Mouse (Mus musculus) left cerebral cortex, postnatal 14 days (tissue): ENCODE measurements at regions not wholly inside any gene's neighbourhood (a gene's known extent, or its start where the extent isn't known, plus 50 kb on each side); places are given as distances from the start of the nearest gene placed in this dataset.

ENCODE experiments used
- DNase-seq, 2 experiments: peaks; one replicate each; pipeline ENCODE4 v3.0.0; 2021 to 2022; ENCODE audit warnings: low spot score in 2 of 2, mixed read lengths in 1 of 2
- intact Hi-C: fragments of 180-260 bp; cut with DNase I; formaldehyde crosslinking; loops from one replicate; pipeline ENCODE4 v1.15.1; 2025

DNA sequence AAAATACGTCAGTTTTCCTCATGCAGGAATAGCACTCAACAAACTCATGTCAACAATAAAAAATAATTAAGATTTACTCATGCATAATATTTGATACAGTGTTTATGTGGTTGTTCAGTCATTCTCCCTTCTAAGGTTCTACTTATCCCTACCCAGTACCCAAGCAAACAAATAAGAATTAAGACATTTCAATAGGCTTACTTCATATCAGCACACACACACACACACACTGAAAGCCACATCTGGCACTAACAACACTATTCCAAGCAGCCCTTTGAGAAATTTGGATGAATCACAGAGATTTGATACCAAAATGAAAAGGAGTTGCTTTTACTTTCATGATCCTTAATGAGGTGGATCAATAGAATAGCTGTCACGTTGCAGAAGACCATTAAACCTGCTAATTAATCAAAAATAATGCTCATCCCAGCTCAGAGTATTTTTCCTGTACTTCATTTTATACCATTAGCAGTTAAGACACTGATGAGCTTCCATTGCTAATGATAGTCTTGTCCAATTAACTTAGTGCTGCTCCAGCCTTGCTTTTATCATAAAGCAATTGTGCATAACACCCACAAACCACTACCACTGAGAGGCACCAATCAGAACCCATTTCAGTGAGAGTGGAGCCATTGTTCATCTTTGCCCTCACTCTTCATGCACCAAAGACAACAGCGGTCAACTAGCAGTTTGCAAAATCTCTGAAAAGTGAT lies 188.3 kb downstream of the Arl4a start:
- DNase-seq: no peak
- intact Hi-C loops: loop anchor here (5.0 kb wide), 1 partner anchor 168 kb away; no protein-coding TSS in a partner anchor

DNA sequence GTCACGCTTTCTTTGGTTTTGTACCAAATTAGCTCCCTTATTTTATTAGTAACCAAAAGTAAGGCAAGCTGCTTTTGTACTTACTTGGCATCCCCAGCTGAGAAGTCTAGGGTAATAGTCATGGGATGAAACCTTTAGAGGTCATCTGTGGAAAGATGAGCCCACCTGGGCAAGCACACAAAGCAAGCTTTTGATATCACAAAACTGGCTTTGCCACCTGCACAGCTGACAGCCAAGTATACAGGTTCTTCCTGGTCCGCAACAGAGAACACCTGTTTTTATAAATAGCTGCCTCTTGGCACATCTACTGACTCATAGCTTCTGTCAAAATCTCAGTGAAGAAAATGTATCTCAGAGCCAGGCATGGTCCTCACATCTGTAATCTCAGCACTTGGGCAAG lies 197.2 kb downstream of the Arl4a start:
- intact Hi-C loops: no loop called here
- no peak for DNase-seq

DNA sequence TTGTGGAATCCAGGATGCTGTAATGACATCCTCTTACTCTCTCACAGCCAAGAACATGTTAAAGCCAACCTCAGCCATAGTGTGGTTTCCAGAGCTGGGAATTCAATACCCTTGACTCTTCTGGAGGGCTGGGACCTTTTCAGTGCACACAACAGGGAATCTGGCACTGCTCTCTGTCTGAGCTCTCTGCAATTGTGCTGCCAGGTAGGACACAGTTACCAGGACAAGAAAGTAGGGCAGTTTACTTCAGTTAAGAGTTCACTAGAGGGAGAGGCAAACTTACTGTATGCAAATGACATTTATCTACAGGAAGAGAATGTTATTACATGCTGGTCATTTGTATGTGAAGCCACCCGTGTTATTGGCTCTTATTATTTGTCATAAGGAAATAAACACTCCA lies 197.6 kb downstream of the Arl4a start:
- intact Hi-C loops: no loop called here

DNA sequence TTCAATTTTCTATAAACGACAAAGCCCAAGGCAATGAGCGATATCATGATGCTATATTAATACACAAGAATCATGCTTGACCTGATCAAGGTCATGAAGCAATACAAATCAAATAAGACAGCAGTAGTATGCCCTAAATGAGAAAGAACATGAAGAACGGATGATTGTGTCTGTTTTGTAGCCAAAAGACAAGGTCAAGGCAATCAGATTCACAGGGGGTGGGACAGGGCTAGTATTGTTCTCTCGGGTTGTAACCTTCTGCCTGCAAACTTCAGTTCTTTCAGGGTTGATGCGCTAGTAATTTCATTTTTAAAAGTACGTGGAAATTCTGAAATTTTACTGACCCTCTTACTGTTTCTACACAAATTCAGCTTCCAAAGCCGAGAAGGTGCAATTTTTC lies 206.7 kb downstream of the Arl4a start:
- intact Hi-C loops: no loop called here
- no peak for DNase-seq

More for the DNA sequence above, 197.6 kb downstream of the Arl4a start:
- DNase-seq: no peak

DNA sequence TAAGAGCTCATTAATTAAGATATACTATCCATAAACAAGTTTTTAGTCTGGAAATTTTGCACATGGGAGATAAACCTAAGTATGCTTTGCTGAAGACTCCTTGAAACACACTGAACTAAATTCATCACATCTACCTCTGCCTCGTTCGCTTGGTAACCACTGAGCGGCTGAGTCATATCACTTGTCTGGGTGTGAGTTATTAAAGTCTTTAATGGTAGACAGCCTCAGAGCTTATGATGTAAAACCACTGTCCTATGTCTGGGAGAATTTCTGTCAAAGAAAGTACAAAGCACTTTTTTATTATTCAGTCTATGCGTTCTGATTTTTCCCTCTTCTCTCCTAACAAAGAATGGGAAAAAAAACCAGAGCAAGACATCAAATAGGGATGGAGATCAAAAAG lies 207.3 kb downstream of the Arl4a start:
- DNase-seq: no peak
- intact Hi-C loops: no loop called here

DNA sequence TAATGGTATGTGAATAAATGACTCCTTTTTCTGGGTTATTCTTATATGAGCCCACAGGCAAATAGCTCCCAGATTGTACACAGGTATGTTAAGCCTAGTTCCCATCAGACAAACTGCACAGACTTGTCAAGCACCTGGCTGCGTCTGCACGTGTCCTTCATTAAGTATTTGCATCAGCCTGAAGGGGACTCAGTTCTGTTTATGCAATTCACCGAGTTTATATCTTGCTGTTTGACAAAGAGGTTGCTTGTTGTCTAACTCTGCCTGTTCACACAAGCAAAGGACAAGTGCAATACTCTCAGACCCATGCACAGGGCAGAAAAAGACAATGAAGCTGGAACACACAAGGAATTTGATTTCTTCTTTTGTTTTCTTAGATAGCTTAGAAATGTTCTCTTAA lies 215.2 kb downstream of the Arl4a start:
- DNase-seq: no peak
- intact Hi-C loops: no loop called here

DNA sequence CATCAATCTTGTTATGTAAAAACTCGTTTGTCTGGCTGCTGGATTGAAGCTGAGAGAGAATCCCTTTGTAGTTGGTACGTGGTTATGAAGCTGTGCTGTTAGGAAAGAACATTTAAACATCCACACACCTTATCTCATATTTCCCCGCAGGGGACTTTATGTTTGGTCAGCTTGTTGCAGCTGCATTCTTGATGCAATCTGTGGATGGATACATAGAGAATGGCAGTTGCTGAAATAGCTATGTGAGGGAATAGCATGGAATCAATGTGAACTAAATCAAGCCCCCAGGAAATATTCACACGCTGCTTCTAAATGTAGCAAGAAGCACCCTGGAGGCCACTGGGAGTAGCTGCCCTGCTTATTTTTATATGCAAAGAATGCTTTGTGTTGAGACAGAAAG lies 236.3 kb downstream of the Arl4a start:
- DNase-seq: no peak
- intact Hi-C loops: no loop called here

DNA sequence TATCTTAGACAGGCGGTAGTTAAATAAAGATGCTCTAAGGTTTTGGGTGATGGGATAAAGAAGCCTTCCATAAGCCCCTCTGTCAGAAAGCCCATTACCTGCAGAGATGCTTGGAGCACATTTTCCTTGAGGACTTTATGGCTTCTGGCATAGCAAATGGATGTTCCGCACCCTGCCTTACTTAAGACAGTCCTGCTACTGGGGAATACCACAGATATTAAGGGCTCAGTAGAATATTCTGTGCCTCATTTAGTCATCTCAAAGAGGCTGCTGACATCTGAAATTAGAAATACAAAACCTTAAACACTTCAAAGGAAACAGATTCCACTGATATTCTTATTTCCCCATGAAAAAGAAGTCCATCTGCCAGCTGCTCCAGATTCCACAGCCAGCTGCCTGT lies 240.0 kb downstream of the Arl4a start:
- intact Hi-C loops: no loop called here
- DNase-seq: no peak

DNA sequence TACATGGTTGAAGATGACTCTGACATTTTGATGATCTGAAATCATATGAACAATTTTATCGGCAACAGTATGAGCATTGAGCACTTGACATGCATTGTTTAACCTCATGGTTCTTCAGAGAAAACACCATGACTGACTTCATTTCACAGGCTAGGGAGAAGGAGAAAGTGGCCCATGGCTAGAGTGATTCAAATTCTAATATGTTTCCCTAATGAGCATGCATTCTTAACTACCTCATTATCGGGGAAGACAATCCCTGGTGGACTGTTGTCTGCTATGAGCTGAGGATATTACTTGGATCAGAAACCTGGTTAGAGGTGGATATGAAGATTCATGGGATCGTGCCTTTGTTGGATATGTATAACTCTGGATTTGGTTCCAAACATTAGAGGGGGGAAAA lies 240.9 kb downstream of the Arl4a start:
- DNase-seq: no peak
- intact Hi-C loops: no loop called here

DNA sequence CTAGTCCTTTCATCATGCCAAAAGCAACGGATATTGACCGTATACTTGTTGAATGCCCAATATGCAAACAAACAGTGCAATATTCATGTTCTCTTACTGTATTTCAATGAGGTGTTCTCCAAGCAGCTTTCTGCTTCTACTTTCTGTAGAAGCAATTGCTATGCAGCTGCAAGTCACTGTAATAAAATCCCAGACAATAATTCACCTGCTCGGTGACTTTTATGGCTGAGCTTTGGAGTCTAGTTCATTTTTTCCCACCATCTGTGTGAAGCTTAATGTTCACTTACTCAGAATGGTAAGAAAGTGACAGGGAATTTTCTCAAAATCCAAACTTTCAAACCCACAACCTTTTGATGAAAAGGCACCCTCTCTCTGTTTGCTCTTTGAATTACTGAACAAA lies 252.8 kb downstream of the Arl4a start:
- DNase-seq: no peak
- intact Hi-C loops: no loop called here

DNA sequence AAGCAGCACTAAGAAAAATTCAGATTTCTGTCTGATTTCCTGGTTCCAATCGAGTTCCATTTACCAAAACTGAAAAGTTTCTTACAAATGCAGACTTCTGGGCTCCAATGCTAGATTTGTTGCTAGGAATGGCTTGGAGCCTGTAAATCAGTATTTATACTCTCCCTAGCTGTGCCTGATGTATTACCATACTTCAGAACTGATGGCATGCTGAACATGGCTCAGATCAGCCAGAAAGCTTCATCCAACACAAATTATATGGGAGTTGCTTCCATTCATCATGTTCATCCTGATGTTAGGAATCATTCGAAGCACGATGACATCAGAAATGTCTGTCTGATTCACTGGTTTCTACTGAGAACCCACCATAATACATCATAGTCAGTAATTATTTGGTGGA lies 253.3 kb downstream of the Arl4a start:
- intact Hi-C loops: no loop called here
- DNase-seq: no peak

DNA sequence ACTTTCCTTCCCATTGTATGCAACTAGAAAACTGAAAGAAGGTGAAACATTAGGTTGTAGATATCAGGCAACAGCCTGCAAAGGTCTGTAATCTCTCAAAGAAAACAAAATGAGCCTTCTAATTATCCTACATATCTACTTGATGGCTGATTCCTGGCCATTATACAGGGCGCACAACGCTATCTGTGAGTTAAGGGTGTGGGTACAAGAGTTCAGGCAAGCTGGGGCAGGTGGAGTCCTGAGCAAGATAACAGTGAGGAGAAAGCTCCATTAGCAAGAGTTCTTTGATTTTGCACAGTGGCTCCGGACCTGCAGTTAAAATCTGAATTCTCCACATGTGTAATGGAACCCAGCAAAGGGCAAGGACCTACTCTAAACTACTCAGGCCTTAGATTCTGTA lies 261.7 kb downstream of the Arl4a start:
- DNase-seq: no peak
- intact Hi-C loops: no loop called here

DNA sequence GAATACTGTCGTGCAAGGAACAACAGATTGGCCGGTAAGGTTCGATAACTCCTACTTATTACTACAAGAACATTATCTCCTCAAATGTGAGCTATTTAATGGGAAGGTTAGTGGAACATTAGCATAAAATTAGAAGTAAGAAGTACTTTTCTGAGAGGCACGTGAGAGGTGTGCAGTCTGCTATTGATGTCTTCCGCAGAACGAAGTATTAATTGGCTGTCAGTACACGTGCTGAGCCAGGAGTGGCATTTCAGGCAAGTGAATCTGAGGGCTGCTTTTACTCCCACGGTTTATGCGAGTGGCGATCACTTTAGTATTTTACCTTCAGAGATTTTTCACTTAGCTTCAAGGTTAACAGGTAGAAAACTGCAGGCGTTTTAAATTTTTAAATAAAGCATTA lies 270.8 kb downstream of the Arl4a start:
- intact Hi-C loops: no loop called here
- DNase-seq: no peak

DNA sequence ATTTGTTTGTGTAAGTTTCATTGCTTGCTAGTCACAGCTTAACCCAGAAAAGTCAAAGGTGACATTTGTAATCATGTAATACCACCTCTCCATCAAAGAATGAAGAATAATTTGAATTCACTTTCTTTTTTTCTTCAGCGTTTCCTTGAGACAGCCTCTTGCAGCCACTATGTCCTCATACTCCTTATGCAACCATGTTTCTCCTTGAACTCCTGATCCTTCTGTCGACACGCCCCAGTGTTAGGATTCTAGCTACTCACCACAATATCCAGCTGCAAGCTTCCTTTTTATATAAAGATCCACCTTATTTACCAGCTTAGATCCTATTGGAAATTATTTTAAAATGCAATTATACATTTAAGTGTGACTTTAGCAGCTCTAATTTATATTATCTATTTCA lies 274.3 kb downstream of the Arl4a start:
- intact Hi-C loops: no loop called here
- no peak for DNase-seq

DNA sequence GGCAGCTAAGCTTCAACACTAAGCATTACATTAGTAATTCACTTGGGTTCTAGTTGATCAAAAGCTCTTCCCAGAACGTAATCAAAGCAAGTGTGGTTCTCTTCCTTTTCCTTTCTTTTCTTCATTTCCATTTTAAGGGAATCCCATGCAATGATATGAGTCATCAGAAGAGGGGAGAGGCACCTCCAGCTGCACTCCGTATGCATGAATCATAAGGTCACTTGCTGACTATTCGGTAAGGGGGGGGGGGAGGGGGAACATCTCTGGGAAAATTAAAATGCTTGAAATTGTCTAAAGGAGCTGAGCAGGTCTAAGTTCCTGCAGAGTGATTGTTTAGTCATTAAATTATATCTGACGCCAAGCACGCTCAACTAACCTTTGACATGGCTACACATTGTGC lies 275.9 kb downstream of the Arl4a start:
- intact Hi-C loops: no loop called here
- no peak for DNase-seq

DNA sequence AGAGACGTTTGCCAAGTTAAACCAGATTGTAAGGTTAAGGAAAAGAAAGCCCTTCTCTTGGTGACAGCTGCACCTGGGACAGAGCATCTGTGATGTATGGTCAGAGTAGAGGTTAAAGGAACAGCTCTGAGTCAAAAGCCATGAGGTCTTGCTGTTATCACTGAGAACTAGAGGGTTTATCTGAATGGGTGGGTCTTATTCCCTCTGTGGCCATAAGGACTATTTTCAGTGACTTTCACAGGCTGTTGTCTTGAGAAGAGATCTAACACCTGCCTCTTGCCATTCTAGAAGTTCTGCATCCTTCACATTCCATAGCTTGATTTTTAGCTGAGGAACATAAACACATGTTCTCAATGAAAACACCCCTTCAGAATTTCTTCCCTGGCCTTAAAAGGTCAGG lies 276.5 kb downstream of the Arl4a start:
- intact Hi-C loops: no loop called here
- no peak for DNase-seq

DNA sequence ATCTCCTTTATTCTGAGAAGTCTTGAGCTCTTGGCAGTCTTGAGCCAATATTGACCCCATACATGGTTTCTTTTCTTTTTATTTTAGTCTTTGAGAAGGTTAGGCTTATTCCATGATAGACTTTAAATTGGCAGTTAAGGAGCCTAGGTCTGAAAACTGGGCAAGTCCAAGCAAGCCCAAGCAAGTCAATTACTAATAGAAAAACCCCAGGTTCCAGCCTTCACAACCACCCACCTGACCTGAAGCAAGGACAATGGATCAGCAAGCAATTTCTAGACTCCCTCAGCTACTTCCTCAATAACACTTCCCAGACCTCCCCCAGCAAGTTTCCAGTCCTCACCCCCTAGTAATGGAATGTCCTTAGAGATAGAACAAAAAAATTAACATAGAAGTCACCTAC lies 279.9 kb downstream of the Arl4a start:
- intact Hi-C loops: no loop called here

DNA sequence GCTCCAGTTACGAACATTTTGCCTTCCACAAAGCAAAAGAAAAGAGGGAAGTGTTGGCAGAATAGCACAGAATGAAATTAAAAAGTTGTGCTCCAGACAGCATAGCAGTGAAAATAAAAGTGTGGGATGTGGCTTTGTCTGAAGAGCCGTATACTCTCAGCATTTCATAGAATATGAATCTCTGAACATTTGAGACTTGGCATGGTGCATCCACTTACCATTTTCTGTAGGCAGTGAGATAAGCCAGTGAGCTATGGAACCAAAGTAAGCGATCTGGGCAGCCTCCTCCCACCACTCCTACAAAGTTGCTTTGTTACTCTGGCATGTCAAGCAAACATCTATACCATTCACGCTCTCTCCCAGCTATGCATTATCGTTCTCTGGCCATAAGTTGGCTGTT lies 286.0 kb downstream of the Arl4a start:
- DNase-seq: no peak
- intact Hi-C loops: no loop called here

More for the DNA sequence above, 279.9 kb downstream of the Arl4a start:
- no peak for DNase-seq

DNA sequence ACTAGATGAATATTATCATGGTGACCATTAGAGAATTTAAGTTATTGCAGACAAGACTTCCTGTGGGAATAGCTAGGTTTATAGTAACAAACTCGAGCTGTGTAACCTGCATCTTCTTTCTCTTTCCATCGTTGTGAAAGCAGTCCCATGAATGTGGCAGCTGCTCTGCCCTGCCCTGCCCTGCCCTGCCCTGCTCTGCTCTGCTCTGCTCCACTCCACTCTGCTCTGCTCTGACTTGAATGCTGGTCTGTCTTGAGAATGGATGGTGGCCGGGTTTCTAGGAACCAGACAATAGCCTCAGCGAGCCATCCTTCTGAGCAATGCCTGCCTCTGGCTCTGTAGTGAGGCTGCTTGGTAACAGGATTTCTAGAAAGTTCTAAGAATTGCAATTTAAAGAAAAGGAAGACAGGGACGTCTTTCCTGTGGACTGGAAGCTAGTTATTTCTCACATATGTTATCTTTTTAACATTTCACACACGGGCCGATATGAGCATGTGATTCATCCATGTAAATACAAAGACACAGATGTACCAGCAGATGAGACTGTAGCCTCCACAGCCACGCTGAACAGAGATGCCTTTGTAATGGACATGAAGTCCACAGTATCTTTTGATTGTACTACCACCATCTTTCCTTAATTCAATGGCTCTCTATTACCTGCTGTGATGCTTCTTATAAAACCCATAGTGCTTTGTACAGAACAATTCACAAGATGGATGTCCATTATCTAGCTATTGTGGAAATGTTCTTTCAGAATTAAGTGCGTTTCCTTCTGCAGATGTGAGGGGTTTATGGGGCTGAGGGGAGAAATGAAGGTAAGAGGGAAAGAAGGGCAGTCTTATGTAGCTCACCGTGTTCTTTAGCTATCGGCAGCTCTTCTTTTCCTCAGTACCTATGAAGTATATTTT lies 295.4 kb downstream of the Arl4a start:
- no peak for DNase-seq
- intact Hi-C loops: no loop called here

DNA sequence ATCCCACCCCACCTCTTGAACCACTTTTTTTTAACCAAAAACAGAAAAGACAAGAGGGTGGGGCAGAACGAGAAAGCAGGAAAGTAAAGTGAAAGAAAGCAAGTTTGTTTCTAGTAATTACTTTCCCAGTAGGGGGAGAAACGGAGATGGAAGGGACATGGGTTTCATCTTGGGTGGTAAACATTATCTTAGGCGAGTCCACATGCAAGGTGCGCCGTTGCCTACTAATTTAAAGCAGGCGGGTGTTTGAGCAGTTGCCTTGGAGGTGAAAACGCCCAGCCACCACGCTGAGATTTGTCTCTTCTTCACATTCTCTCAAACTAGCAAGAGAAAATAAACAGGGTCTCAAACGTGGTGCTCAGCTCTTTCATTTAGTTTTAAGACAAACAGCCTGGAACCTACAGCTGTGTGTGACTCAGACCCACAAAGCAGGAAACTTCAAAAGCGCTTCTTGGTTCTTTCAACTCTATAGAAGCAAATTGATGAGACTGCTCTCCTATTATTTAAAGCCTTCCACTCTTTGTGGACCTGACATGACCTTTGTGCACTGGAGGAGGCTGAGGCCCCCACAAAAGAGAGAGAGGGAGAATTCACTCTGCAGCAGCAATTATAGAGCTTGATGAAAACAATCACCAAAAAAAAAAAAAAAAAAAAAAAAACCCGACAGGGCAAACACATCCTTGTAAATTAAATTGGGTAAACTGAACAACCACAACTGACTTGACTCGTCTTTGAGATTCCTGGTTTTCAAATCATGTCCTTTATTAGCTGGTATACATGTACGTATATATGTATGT lies 296.6 kb downstream of the Arl4a start:
- intact Hi-C loops: no loop called here
- no peak for DNase-seq
